Mouse (Mus musculus) left cerebral cortex, postnatal 10 days (tissue): ENCODE measurements at regions not wholly inside any gene's neighbourhood (a gene's known extent, or its start where the extent isn't known, plus 50 kb on each side); places are given as distances from the start of the nearest gene placed in this dataset.
A peak's percentile ranks its signal among the peaks of the same experiment; 100 is the strongest.
"Not testable (repeated sequence)": the region's sequence is repeated elsewhere in the genome, so short reads cannot be mapped to it uniquely, and the experiment has no call there.

Experiments
- DNase-seq, 2 experiments: peaks; one replicate each; pipeline ENCODE4 v3.0.0; 2021 to 2022; ENCODE audit warnings: low spot score in 2 of 2, mixed read lengths in 1 of 2; ENCODE audit errors: extremely low spot score in 1 of 2
- intact Hi-C: fragments of 180-260 bp; cut with DNase I; formaldehyde crosslinking; loops from one replicate; pipeline ENCODE4 v1.15.1; 2025

DNA sequence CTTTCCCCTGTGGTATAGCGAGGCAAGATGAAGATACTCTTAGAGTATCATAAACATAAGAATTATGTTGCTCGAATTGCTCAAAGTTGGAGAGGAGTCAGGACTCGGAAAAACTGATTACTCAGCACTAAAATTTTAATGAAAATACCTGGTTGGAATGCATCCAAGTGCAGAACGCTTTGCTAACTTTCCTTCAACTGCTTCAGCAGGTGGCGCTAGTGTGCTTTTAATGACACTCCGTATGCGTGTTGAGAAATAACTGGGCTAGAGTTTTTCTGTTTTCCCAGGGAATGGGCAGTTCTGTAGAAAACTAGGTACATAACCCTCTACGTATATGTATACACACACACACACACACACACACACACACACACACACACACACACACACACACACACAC lies 221.0 kb downstream of the Grxcr1 start:
- intact Hi-C loops: loop anchor here (10.0 kb wide), 2 partner anchors 498 to 1092 kb away; partner anchors contain the start of gene Kctd8
- peak; percentile 48 to 71 for DNase-seq

DNA sequence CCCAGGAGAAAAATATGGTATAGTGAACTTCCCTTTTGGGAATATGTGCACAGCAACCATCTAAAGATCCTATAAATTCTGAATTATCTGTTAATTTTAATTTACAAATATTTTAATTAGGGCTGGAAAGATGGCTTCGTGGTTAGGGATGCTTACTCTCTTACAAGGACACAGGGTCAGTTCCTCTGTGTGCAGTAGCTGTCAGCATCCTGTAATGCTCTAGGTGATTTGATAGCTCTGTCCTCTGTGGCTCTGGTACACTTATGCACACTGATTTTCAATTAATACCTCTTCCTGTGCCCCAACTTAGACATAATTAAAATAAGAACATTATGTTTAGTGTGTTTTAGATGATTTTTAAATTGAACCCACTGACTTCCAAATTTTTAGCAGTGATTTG lies 221.8 kb downstream of the Grxcr1 start:
- intact Hi-C loops: loop anchor here (10.0 kb wide), 2 partner anchors 499 to 1091 kb away; partner anchors contain the start of gene Kctd8
- no peak for DNase-seq

DNA sequence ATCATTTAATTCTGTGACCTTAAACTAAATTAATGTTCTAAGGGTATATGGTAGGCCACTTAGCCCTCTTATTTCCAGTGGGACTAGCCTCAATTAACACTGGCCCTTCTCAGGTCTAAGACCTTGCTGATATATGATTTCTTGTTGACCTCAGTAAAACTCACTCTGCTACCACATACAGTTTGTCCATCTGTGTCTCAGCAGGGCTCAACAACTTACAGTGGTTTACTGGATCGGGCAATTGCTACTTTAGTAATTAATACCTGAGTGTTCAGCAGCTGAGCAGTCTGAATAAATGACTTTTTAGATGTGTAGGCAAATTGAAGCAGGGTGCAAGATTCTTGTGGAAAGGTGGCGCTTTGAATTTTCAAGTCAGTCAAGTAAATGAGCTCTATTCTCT lies 222.5 kb downstream of the Grxcr1 start:
- intact Hi-C loops: loop anchor here (10.0 kb wide), 2 partner anchors 499 to 1091 kb away; partner anchors contain the start of gene Kctd8
- no peak for DNase-seq

DNA sequence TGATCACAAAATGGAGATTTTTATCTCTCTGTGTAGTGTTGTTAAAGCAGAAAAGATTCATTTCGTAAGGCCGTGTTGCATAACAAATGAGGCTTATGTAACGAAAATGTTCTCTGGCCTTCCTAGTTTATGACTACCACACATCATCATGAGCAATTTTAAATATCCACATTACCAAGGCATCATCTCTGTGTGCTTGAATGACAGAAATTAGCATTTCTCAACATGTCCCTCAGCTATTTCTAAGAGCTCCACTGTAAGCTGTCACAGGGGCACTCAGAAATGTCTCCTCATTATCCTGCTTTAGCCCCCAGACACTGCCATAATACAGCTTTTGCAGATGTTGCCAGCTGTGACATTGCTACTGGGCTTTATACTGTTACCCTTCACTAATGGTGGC lies 232.6 kb downstream of the Grxcr1 start:
- intact Hi-C loops: no loop called here
- DNase-seq: no peak

DNA sequence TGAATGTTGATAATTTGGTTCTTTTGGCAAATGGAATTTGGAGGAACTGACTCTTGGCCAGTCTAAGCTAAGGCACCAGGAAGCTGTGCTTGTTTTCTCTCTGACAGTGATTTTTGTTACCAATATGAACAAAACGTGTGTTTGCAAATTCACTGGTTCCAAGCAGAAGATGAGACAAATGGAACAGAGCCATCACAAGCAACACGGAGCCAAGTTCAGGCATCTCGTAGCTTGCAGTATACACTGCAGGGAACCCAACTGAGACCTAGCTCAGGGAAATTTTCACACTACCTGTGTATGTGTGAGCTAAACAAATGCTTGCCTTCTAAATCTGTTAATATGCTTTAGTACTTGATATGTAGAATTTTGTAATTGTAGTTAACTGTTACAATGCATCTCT lies 242.6 kb downstream of the Grxcr1 start:
- intact Hi-C loops: no loop called here
- no peak for DNase-seq

DNA sequence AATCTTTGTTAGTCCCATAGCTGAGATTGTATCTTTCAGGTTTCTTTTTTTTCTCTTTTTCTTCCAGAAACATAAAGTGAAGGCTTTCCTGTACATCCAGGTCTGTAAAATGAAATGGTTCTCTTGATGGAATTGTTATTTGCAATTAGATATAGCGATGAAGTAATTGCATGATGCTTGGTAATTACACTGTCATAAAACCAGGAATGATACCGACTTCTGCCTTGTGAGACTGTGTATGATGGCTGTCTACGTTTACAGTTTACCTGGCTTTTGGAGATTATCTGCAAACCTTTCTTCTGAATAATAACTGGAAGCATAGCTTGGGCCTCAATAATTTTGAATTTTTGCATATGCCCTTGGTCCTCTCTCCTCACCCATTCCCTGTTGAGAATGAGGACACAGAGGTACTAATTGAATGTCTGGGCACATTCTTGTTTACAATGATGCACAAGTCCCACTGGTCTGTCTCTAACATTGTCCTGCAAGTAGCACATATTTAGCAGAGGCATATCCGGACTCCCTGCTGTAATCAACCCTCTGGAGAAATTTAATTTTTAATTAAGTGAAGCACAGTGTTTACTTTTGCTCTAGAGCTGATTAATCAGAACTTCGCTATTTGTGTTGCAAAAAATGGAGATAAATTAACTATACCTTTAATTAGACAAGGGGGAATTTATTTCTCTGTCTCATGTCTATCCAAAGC lies 244.1 kb downstream of the Grxcr1 start:
- intact Hi-C loops: no loop called here
- DNase-seq: no peak

DNA sequence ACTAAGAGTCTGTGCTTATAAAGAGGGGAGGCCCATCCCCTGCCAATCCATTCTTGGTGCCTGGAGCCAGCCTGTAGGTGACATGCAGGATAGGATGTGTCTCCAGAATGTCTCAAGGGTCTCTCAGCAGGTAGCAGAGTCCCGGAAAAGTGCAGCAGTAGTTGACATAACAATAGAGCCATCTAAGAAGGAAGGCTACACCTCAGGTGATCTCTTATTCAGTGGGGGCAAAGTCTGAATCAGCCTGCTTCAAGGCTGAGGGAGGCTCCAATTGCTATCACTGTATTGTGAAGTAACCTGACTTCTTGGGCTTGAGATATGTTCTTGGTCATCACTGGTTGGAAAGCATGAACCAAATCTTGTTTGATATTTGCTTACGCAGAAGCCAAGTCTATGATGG lies 264.1 kb downstream of the Grxcr1 start:
- intact Hi-C loops, DNase-seq: not testable (repeated sequence)

DNA sequence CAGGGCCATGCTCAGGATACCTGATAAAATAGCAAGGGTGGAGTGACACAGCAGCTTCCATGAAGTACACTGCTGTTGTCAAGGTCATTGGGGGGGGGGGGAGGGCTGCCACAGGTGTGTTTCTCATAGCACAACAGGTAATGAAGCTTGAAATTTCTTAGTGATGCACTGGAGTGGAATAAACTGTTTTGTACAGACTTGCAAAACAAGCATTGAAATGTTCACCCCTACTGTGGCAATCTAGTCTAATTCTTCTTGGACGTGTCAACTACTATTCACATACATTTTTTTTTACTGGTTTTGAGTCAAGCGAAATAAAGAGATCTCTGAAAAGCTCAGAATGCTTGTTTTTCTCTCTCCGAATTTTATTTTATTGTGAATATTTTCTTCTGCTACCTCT lies 281.6 kb downstream of the Grxcr1 start:
- intact Hi-C loops: no loop called here
- no peak for DNase-seq

DNA sequence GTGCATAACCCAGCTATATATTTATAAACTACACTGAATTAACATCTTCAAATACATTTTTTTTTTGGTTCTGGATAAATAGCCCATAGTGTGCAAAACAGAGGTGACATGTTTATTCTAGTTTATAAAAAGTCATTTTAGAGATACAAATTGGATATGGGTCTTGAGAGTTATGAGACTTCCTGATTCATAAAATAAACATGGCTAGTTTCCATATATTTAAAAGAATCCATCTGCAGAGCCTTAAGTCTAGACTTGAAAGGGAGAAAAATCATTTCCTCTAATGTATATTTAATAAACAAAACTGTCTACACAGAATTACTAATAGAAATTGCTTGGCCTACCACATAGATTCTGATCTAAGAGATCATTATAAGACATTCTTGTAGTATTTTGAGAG lies 287.3 kb downstream of the Grxcr1 start:
- intact Hi-C loops: no loop called here
- no peak for DNase-seq

DNA sequence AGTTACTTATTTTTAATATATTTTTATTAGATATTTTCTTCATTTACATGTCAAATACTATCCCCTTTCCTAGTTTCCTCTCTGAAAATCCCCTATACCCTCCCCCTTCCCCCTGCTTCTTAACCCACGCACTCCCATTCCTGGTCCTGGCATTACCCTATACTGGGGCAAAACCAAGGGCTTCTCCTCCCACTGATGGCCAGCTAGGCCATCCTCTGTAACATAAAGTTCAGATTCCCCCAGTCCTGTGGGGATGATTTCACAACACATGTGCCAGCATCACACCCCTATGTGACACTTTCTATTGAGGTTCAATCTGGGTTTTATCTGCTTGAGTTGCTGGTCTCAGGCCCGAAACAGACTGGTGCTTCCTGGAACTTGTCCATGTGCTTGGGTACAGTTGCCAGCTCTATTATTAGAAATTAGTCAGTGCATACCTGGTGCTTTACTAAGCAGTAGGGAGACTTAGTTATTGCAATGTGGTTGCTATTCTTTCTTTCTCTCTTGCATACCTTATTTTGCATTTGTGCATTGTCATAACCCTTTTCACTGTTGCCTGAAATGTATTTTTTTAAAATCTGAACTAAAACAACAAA lies 295.5 kb downstream of the Grxcr1 start:
- intact Hi-C loops: no loop called here
- DNase-seq: no peak

DNA sequence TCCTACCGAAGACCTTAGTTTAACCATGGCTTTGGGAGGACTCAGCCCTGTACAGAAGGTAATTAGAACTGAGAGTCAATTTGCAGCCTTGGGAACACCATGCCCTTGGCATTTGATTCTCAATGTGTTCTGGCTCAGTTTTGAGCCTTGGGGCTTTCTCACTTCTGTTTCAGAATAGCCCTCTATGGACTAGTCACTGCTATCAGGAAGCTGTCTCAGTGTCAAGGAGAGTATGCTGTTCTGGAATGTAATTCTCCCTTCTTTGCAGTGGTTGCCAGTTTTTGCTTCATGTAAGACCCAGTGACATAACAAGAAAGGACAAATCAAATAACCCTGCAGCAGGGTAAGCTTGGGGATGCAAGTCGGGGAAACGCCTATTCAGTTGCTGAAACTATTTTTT lies 297.7 kb downstream of the Grxcr1 start:
- intact Hi-C loops: no loop called here
- DNase-seq: no peak

DNA sequence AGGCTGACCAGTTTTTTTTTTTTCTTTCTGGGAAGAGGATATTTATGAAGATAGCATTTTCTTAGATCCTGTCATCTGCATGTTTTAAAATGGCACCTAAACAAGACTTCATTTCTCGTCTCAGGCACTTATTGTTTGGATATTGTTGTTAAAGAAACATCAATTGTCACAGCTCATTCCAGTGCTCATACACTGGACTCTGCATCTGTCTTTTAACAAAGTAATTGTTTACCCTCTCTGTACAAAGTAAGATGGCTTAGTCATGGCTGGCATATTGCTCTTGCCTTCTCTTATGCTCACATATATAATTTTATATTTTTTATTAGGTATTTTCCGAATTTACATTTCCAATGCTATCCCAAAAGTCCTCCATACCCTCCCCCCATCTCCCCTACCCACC lies 298.2 kb downstream of the Grxcr1 start:
- intact Hi-C loops: no loop called here
- no peak for DNase-seq

DNA sequence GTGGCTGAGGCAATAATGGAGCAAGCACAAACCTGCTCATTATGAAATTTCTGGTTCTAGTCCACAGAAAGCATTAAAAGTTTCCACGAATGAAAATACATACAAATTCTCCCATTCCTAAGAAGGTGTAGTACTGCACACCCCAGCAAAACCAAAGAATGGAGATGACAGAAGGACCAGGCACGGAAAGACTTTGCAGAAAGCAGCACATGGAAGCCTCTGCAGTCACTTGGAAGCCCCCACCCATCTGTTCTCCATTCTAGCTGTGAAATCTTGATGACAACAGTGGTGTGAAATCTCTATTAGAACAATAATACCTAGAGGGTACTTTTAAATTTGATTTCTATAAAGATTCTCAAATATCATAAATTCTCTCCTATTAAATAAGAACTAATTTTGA lies 319.3 kb downstream of the Grxcr1 start:
- intact Hi-C loops: no loop called here
- DNase-seq: no peak

DNA sequence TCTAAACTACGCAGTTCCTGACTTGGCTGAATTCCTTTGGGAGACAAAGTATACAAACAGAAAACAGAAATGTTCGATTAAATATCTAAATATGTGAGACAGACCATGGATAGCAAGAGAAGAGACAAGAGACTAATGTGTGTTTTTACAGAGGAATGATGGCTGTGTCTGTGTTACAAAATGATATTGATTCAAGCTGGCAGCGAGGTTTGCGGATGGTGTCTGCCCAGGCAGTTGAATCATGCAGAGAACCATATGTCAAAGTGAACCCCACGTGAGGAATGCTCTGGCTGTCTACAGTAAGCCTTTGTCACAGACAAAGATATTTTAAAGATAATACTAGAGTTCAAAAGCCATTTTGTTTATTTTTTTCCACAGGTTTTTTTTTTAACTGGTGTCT lies 320.2 kb downstream of the Grxcr1 start:
- intact Hi-C loops: no loop called here
- DNase-seq: peak in 1 of 2 experiments; percentile 7

DNA sequence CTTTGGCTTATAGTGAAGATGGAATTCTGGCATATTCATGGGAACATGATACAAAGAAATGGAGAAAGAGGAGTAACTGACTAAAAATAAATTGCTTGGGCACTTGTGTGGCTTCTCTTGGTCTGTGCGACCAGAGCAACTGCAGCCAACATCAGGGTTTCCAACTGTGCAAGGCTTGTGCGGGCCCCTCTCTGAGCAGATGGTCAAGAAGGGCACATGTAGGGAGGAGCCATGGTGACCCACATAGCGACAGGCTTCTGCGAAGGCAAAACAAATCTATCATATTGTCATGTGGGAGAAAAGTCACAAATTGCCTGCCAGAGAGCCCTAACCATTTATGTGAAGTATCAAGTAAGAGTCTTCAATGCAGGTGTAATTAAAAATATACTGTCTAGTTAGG lies 321.6 kb downstream of the Grxcr1 start:
- intact Hi-C loops: no loop called here
- no peak for DNase-seq

DNA sequence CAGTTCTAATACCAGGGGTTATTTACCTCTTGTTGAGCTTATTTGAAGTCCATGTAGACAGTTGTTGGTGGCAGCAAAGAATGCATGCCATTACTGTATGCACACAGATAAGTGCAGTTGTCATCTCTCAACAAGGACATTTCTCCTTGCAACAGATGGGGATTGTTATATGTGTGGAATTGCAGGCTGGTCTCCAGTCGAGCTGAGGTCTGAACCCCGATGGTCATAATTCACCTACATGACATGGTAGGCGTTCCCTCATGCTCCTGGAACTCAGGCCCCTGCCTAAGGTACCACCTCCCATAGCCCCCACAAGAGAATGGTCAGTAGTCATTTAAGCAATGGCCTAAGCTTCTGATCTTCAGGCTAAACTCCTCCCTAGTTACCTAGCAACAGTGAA lies 322.2 kb downstream of the Grxcr1 start:
- intact Hi-C loops: not testable (repeated sequence)

DNA sequence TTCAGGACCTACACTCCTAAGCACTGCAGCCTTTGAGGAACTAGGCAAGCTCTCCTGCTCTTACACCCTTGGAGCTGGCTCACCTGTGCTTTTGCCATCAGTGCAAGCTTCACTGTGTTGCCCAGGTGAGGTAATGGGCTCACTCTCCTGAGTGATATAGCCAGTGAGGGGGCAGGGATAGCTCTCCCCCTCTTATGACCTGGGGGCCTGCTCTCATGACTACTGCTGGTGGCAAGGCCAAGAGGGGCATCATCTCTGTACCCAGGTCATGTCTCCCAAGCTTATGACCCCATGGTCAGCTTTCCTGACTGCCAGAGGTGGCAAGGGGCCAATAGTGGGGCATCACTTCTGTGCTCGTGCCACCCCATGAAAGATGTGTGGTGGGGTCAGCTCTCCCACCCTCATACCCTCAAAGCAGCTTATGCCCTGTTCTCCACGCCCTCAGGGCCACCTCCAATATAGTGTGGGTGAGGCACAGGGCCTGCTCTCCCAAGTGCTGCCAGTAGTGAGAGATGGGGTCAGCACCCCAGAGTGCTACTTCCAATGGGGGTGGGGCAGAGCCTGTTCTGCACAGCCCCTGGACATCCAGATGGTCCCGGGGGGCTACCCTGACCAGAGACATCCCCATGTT lies 330.1 kb downstream of the Grxcr1 start:
- intact Hi-C loops: no loop called here
- peak in 1 of 2 experiments; percentile 17 for DNase-seq

More for the DNA sequence above, 322.2 kb downstream of the Grxcr1 start:
- DNase-seq: not testable (repeated sequence)

DNA sequence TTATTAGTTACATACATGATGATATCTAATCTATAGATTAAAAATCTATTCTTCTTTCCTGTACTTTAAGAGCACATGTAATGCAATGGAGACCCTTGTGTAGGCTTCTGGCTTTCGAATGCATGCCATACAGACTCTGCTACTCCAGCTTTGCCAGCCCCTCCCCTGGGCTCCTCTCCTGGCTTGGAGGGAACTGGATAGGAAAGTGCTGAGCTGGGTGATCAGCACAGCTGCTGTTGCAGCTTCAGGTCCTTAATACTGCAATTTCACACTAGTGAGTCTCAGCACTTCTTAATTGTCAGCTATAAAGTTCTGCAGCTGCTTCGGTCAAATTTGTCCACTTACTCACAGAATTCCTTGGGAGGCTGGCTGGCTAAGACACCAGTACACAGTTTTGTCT lies 341.4 kb downstream of the Grxcr1 start:
- DNase-seq: no peak
- intact Hi-C loops: no loop called here
